Mouse (Mus musculus) cerebellum, adult 11-12 months (tissue): ENCODE results near the gene Notum.
A peak's percentile ranks its signal among the peaks of the same experiment; 100 is the strongest.

Experiments used
- DNase-seq: peaks from one replicate; pipeline ENCODE4 v3.0.0; 2022

Notum gene

DNA sequence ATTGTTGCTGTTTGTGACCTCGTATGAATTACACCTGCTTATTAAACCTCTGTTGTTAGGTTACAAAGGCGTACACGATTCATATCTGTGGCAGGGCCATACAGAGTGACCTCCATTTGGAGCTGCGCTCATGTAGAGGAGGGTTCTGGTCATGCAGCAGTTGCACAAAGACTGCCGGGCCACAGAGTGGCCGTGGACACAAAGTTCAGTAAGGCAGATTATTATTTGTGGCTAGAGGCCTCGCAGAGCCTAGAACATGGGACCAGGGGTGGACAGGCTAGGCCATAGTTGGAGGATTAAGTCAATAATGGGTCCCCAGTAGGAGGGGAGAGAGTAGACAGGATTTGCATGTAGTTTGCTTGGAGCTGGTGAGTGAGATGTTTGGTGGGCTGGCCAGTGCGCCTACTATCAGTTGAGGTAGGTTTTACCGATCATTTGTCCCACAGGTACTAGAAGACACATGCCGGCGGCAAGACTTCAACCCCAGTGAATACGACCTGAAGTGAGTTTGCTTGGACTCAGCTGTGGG lies 12.7 kb upstream of the Notum start:
- no peak for DNase-seq

DNA sequence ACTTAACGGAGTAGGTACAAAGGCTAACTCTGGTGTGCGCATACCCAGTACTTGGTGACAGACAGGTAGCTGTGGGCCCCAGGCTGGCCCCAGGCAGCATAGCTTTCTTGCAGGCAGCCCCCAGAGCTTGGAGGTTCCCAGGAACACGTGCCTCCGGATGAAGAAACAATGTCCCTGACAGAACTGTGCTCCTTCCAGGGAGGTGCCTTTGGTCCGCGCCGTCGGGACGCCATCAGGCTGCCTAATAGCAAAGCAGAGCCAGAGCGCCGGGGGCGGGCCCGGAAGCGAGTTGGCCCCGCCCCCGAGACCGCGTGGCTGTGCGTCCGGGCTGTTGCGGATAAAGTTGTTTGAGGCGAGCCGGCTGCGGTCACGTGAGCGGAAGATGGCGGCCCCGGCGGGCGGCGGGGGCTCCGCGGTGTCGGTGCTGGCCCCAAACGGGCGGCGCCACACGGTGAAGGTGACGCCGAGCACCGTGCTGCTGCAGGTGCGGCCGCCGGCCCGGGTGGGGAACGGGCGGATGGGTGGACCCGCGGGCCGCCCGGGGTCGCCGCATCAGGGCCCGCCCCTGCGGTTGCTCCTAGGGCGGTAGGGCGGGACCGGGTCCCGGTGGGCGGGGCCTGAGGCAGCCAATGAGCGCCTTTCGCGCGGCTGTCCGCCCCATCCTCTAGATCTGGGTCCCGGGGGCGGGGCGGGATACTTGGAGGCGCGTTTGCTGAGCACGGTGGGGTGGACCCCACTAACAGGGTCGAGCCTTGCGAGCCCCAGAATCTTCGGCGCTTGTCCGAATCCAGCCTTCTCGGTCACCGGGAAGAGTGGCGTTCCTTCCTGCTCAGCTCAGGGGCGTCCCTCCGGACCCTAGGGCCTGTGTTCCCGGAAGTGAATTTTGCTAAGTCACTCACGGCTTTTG lies 12.0 kb upstream of the Notum start, which contains the start of gene Aspscr1:
Gene Aspscr1 (plus strand): TSS at position 287 of the 907 bp plus-strand sequence.
- DNase-seq: peak; percentile 91

DNA sequence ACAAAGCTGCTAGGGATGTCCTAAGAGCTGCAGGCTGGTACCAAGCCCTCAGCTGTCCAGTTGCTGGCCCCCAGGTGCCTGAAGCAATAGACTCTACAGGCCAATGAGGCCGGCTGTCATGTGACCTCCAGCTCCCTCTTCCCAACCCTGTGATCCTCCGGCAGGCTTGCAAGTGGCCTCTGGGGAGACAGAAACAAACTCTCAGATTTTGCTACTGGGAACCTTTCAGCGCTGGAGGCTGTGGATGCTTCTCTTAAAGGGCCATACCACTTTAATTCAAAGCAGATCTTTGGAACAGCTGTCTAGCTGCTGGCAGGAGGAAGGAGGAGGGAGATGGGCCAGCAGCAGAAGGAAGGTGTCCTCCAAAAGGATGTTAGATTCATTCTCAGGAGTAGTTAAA lies 5.6 kb upstream of the Notum start:
- no peak for DNase-seq

DNA sequence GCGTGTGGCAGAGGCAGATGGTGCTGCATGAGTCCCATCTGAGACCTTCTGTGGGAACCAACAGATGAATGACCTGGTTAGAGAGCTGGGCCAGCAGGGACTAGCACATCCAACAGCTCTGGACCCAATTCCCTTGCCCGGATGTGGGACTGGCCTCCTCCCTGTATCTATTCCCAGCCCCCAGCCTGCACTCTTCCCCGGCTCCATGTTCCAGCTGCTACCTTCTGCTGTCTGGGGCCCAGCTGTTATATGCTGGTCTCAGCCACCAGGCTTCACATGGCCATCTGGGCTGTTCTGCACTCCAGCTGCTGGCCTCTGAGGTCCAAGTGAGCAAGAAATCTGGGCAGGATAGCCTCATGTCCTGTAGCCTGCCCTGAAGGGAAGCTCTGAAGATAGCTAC lies 4.4 kb upstream of the Notum start:
- no peak for DNase-seq

DNA sequence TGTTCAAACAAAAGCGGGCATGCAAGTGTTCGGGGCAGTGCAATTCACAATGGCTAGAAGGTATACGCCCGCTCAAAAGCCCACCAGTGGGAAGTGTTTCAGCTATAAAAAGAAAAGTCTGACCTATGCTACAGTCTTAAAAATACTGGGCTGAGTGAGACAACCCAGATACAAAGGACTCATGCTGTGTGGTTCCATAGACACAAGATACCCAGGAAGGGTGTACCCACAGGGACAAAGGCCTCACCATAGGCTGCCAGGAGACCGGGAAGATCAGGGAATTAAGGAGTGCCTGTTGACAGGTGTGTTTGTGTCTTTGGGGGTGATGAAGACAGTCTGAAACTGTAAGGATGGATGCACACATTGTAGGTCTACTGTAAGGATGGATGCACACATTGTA lies 2.7 kb upstream of the Notum start:
- no peak for DNase-seq

DNA sequence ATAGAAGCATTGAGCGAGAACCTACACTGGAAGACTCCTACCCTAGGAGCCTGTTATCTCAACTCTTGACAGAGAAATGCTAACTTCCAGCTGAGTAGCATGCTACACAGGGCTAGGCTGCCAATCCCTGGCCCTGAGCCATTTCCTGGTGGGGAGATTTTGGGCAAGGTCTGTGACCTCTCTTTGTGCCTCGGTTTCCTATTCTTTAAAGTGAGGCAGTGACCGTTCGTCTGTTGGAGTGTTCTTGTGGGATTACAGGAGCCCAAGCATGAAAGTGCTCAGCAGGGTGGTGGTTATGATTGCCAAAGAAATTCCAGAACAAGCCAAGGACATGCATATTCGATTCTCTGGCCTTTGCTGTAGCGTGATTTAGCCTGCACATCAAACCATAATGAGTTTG lies 1.8 kb upstream of the Notum start:
- DNase-seq: no peak

DNA sequence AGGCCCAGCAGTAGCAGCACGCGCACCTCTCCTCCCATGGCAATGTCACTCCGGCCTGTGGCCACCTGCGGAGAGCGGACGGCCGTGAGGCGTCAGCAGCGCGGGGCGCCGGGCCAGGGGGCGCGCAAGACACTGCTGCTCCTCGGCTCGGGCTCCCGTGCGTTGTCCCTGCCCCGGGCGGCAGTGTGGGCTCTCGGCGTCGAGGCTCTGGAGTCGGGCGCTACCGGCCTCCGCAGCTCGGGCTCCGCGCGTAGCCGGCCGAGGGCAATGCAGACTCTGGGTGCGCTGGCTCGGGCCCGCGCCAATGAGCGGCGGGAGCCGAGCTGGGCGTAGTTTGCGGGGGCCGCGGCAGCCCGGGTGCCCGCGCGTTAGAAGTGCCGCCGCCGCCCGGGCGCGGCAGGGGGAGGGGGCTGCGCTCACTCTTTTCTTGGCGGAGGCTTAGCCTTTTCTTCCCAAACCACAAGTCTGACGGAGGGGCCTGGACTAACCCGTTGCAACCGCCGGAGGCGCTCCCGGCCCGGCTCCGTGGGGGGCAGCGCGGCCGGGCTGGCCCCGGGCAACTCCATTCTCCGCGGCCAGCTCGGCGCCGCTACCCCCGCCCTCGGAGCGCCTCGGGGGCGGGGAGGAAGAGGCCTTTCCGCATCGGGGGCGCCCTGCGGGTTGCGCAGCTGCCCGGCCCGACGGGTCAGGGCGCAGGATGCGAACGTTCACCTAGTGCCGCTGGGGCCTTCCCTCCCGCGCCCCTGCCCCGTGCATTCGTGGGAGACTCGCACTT lies 487 bp downstream of the Notum start:
- DNase-seq: no peak

DNA sequence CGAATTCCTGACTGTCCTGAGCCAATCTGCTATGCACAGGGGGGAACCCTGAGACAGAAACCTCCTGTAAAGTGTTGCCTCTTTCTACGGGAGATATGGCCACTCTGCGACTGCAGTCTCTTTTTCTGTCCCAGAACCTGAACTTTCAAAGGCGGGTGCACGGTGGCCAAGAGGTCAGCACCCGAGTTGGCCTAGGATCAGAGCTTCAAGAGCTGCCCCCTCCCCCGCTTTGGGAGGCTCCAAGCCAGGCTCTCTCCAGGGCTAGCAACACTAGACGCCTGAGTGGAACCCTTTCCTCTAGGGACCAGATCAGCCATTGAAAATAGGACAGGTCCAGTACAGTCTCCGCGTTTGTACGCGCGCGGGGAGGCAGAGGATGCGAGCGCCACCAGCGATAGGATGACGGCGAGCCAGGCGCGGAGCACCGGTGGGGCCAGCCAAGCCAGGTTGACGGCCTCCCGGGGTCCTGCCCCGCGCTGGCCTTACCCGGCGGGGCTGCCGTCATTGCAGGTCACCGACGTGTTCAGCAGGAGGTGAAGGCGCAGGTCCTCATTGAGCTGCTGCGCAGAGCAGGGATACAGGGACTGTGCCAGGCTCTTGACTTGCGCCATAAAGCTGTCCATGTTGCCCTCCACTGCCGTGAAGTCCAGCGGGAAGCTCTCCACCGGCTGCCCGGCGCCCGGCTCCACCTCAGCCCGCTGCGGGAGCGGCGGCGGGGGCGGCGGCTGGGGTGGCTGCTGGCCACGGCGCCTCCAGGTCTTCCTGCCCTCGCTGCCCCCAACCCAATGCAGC lies 1.3 kb downstream of the Notum start:
- no peak for DNase-seq

DNA sequence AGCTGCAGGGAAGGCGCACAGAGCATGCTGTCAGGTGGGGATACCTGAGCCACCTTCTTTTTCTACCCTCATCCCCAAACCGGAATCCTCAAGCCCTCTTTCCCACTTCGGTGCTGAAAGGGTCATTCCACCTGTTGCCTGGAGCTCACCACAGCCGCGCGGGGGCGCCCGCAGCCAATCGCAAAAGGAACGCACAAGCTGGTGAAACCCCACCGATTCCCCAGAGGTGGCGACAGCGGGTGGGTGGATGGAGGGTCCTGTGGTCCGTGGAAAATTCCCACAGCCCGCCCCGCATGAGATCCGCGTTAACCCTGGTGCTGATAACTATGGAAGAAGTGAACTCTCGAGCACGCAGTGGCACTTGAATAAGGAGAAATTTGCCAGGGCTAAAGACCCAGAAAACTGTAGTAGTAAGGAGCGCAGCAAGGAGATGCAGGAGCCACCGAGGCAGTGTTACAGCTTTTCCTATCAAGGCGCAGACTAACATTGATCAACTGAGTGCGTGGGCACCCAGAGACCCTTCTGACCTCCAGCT lies 2.0 kb downstream of the Notum start:
- DNase-seq: peak; percentile 47

DNA sequence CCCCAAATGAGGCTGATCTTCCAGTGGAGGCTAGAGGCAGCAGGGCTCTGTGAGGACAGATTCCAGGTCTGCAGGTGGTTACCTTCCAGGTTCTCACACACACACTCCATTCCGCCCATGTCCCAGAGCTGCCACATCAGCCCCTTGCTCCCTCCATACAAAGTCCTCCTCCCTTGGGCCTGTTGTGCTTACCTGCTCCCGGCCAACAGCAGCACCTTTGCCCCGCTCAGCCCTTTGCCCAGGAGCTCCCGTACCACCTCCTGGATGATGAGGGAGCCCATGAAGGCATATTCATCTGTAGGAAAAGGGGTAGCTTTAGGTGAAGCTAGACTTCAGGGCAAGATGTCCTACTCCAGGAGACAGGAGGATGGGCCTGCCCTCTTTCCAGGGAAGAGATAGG lies 3.7 kb downstream of the Notum start:
- DNase-seq: no peak

DNA sequence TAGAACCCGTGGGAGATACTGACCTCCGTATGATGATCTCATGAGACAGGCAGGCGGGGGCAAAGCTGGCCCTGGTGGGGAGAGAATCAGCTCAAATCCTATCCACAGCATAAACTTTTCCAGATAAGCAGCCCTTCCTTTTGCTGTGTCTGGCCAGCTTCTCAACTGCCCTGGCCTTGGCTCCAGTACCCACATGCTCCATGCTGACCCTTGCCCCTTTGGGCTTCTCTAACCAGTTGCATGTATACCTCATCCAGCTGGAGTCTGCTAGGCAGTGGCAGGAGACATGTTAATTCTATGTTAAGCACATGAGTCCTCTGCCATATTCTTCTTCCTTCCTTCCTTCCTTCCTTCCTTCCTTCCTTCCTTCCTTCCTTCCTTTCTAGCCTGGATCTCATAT lies 6.2 kb downstream of the Notum start:
- DNase-seq: no peak

DNA sequence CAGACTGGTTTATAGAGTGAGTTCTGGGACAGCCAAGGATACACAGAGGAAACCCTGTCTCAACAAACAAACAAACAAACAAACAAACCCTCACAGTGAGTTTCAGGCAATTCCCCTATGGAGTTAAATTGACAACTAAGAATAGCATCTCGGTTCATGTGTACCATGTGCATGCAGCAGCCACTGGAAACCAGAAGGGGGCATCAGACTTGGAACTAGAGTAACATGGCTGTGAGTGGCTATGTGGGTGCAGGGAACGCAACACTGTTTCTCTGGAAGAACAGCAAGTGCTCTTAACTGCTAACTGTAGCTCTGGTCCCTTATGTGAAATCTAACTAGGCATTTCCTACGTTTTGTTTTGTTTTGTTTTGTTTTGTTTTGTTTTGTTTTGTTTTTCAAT lies 9.1 kb downstream of the Notum start:
- no peak for DNase-seq

DNA sequence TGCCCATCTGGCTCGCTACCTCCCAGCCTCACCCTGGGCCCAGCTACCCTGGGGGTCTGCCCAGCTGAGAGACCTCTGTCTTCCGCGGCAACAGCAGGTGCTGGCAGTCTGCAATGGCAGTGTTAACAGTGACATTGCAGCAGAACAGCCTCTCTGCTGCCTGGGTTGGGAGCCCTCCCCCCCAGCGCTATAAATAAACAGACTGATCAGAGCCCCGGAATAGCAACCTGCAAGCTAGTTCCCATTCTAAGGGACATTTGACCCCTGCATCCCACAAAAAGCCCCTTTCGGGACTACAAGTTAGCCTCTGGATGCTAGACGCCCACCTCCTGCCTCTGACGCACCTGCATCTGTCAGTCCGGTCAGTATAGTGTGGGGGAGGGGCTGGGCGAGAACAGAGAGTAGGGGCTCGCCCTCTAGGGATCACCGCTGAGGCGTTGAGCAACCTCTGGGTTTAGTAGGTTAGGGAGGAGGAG lies 12.9 kb downstream of the Notum start, which contains the start of gene Myadml2:
Gene Myadml2 (minus strand): TSS at position 158 of the 476 bp plus-strand sequence.
- peak; percentile 68 for DNase-seq

DNA sequence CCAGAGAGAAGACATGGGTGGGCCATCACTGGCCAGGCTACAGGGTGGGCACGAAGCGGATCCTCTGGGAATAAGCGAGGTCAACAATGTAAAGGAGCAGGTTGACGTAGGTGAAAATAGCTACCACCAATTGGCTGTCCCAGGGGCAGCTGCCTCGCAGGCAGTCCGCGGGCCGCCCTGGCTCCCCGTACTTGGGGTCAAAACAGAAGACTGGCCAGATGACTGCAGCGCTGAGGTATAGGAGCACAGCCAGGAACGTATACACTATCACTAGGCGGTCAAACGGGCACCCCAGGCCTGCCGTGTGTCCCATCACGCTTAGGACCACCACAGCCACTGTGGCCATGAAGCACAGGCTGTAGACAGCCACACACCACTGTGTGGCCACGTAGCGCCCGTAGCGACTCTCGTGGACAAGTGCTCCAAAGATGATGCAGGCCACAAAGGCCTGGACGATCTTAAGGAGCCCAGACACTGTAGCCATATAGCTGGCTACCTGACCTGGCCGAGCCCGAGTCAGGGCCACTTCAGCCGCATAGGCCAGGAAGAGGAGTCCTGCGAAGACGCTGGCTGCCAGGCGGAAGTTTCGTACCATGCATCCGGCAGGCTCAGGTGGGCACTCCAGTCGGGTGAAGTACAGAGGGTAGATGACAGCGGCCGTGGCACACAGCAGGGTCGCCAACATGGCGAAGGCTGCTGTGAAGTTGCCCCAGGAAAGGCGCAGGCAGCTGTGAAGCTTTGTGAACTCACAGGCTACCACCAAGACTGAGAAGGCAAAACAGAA lies 13.7 kb downstream of the Notum start:
- no peak for DNase-seq

DNA sequence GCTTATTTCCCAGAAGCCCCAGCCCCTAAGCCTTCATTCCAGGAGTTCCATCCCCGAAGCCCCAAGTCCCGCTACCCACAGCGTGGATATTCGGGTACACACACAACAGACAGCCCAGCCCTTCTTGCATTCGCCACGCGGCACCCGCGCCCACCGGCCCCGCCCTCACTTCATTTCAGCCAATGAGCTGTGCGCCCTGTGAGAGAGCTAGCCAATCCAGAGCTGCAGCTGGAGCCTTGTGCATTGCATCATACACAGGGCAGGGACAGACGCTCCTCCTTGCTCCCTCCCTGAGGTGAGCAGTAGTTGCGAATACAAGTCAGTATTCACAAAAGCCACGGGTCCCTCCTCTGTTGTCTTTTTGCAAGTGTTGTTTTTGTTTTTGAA lies 17.4 kb downstream of the Notum start, which contains the start of gene Pycr1:
Gene Pycr1 (minus strand): TSS at position 169 of the 387 bp plus-strand sequence.
- peak; percentile 91 for DNase-seq

DNA sequence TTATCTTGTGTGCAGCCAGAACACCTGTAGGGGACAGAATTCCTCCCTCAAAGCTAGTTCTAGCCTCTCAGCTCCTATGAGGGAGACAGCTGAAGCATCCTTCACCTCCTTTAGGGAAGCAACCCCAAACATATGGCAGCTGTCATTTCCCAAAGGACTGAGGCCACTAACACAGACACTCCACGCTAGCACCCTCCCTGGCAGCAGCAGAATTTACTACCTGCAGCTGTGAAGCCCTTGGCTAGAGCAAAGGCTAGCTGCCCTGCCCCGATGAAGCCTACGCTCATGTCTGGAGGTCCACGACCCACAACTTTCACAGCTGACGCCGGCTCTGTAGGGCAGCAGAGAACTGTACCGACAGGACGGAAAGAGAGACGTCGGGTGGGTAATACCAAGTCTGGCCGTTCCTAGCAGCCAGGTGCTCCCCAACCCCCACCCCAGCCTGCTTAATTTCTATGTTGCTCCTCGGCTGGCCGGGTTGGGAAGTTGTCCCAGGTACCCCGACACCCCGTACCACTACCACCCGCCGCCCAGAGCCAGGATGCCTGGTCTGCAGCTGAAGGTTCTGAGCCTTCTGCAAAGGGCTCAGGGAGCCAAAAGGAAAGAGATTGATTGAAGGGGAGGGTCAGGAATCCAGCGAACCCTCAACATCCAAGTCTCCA lies 17.9 kb downstream of the Notum start:
- no peak for DNase-seq

DNA sequence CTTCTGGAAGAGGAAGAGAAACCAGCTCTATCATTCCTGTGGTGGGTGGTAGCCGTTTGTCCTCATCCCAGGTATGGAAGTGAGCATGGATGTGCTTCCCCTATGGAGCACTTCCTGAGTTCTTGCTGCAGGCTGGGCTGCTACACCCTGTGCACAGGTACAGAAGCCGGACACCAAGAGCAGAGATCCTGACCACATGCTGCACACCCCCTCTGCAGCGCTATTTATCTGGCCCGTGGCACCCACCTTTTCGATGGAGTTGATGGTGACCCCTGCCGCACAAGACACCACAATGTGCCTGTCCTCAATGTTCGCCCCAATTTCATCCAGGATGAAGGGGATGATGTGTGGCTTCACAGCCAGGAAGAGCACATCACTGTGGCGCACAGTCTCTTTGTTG lies 19.1 kb downstream of the Notum start:
- no peak for DNase-seq

DNA sequence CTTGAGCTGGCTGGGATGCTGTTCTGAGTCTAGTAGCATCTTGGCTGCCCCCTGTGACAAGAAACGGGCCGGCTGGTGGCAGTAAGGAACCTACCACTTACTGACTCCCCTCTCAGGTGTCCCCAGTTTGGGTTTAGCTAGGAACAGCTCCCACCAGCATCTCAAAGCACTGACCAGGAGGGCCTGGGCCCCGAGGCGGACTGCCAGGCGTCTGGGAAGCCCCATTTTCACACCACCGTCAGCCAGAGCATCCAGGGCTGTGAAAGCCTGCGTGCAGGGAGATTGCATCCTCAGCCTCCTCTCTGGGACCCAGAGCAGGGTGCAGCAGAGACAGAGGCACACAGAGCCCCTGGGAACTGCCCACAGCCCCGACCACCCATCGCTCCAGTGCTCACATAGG lies 19.7 kb downstream of the Notum start:
- no peak for DNase-seq

DNA sequence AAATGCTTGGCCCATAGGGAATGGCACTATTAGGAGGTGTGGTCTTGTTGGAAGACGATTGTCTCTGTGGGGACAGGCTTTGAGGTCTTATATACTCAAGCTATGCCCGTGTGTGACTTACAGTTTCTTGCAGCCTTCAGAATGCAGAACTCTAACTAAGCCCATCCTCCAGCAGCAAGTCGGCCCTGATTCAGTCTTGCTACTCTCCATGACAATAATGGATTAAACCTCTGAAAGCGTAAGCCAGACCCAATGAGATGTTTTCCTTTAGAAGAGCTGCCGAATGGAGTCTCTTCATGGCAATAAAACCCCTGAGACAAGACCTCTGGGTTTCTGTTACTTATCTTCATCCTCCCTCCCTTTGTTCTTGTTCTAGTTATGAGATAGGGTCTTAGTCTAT lies 26.2 kb downstream of the Notum start:
- DNase-seq: no peak

DNA sequence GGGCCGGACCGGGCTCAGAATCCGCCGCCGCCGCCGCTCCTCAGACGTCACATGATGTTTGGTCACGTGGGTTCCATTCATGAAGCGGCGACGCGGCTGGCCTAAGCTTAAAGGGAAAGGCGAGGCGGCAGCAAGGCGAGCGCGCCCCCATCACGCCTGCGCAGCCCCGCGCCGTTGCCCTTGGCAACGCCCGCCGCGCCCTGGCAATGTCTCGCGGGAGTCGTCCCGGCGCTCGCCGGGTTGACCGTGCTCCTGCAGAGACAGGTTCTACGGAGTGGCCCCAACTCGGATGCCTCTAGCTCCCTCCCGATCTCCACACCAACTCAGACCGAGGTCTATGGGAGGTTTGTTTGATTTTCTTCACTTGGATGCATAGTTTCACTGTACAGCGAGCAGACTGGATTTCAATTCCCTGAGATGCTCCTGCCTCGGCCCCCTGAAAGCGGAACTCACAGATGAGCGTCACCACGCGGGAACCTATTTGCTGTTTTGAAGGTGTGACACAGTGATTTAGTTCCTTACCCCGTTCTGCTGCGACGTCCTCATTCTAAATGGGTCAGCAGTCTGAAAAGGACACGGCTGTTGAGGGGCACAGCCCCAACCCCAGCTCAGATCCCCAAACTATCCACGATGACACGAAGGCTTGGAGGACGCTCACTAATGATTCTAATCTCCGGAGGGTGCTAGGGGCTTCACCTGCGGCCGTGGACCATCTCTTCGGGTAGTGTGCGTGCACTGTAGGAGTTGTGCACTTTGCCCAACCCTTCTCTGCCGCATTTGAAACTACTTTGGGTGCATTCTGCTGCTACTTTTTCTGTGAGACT lies 27.2 kb downstream of the Notum start, which contains the start of gene Mafg:
Gene Mafg (minus strand): TSS at position 81 of the 824 bp plus-strand sequence.
- peak; percentile 93 for DNase-seq
